Mouse (Mus musculus): Measurements from ENCODE around the gene Gm7534. TPM values are rescaled to one million over a fixed set of nuclear protein-coding genes. Genes with fewer than 3 reads are reported as not detected.

Gene Gm7534
- polyA plus RNA-seq, 1 experiment from 2014 or later, result not detected

- peak within 1 kb of the TSS; percentile 56; the same call in 1 of the 2 replicates for H3K27ac ChIP-seq
- H3K27me3 ChIP-seq (ENCODE audit: low read depth, poor library complexity, severe bottlenecking), result peaks cover 43% of the 10 kb centered on the region
- peak; percentile 52 for DNase-seq (ENCODE audit: low spot score)
- H3K36me3 ChIP-seq, result peaks cover 4% of the 10 kb centered on the region
- 2% methylated on average over 18 of the region's 18 CpGs for WGBS
- peak within 1 kb of the TSS; percentile 40 for H3K4me3 ChIP-seq
- H3K9me3 ChIP-seq (replicated peaks), result no peaks in the 10 kb centered on the region
- peaks cover 16% of the 10 kb centered on the region for H3K4me1 ChIP-seq
Measured at GRCm38 (mm10) chr4:134238279-134238651, 35.5 kb upstream of the Gm7534 start, which contains the start of gene Cnksr1. TSS of gene Cnksr1 (minus strand) at chr4:134238399.

GRCm38 (mm10) chr4:134237582-134238278 lies 34.9 kb upstream of the Gm7534 start:
- H3K36me3 ChIP-seq, result no peaks in the 10 kb centered on the region; the same call in 1 of the 2 replicates
- H3K27ac ChIP-seq, result peak overlapping the region; percentile 56; the same call in 1 of the 2 replicates
- WGBS, result 19% methylated on average over 19 of the region's 19 CpGs
- H3K9me3 ChIP-seq (replicated peaks), result no peaks in the 10 kb centered on the region
- DNase-seq (ENCODE audit: low spot score), result no peak
- peaks cover 16% of the 10 kb centered on the region for H3K4me1 ChIP-seq
- peak overlapping the region; percentile 40 for H3K4me3 ChIP-seq
- H3K27me3 ChIP-seq (ENCODE audit: low read depth, poor library complexity, severe bottlenecking), result peaks cover 47% of the 10 kb centered on the region

GRCm38 (mm10) chr4:134234876-134235275 lies 32.1 kb upstream of the Gm7534 start:
- 88% methylated on average over 5 of the region's 5 CpGs for WGBS
- Histone ChIP-seq H3K27me3 (ENCODE audit: low read depth, poor library complexity, severe bottlenecking) (peaks cover 50% of the 10 kb centered on the region), H3K27ac (no peak overlapping the region)

DNA sequence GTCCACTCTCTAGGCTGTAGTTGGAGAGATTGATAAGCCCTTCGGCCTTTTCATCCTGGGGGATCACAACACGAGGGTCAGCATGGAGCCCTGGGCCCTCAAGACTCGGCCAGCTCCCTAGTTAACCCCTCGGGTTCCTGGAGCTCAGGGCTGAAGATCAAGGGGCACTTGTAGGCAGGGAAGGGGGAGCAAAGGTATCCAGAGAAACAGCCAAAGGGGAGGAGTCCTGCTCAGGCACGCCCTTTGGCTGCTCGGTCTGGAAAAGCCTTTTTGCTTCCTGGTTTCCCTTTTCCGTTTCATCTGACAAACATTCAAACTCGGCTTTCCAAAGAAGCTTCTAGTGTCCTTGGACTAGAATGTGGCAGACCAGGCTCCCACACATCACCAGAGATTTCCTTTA lies 27.6 kb upstream of the Gm7534 start:
- WGBS, result 40% methylated on average over 8 of the region's 8 CpGs
- DNase-seq (ENCODE audit: low spot score), result no peak
- peaks cover 13% of the 10 kb centered on the region; the same call in 1 of the 2 replicates for H3K27me3 ChIP-seq (ENCODE audit: low read depth, poor library complexity, severe bottlenecking)
- no peak overlapping the region for H3K27ac ChIP-seq
- H3K36me3 ChIP-seq, result no peaks in the 10 kb centered on the region
- no peak overlapping the region for H3K4me3 ChIP-seq
- H3K4me1 ChIP-seq, result peaks cover 22% of the 10 kb centered on the region
- H3K9me3 ChIP-seq (replicated peaks), result no peaks in the 10 kb centered on the region

More at GRCm38 (mm10) chr4:134234876-134235275, 32.1 kb upstream of the Gm7534 start:
- no peaks in the 10 kb centered on the region for H3K9me3 ChIP-seq (replicated peaks)
- no peaks in the 10 kb centered on the region; the same call in 1 of the 2 replicates for H3K36me3 ChIP-seq
- peaks cover 23% of the 10 kb centered on the region for H3K4me1 ChIP-seq
- no peak for DNase-seq (ENCODE audit: low spot score)
- no peak overlapping the region for H3K4me3 ChIP-seq

DNA sequence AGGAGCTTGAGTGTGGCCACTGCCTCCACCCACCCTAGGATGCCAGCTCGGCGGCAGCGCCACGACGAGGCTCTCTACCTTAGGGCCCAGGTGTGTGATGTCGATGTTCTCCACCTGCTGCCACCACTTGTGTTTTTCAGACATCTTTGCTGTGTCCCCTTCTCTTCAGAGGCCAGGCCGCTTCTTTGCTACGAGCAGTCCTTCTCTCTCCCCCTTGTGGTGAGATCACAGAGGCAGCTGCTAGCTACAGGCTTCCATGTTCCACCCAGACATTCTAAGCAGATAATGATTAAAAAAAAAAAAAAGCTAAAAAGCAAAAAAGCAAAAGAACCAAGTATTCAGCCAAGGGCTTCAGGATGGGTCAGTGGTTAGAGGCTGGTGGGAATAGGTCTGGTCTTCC lies 24.4 kb upstream of the Gm7534 start, which contains the start of gene Catsper4:
TSS of gene Catsper4 (minus strand) at position 190 of the 400 bp plus-strand sequence.
- 65% methylated on average over 8 of the region's 8 CpGs for WGBS
- Histone ChIP-seq H3K4me3 (no peak within 1 kb of the TSS), H3K4me1 (peaks cover 22% of the 10 kb centered on the region), H3K36me3 (no peaks in the 10 kb centered on the region), H3K27ac (no peak within 1 kb of the TSS), H3K27me3 (ENCODE audit: low read depth, poor library complexity, severe bottlenecking) (no peaks in the 10 kb centered on the region), H3K9me3 (replicated peaks) (no peaks in the 10 kb centered on the region)
- no peak for DNase-seq (ENCODE audit: low spot score)

- 69% methylated on average over 11 of the region's 11 CpGs for WGBS
- DNase-seq (ENCODE audit: low spot score), result no peak
- no peaks in the 10 kb centered on the region for H3K36me3 ChIP-seq
- H3K9me3 ChIP-seq (replicated peaks), result no peaks in the 10 kb centered on the region
- peaks cover 1% of the 10 kb centered on the region; the same call in 1 of the 2 replicates for H3K4me1 ChIP-seq
- H3K4me3 ChIP-seq, result no peak overlapping the region
- H3K27me3 ChIP-seq (ENCODE audit: low read depth, poor library complexity, severe bottlenecking), result no peaks in the 10 kb centered on the region
- H3K27ac ChIP-seq, result no peak overlapping the region
Measured at GRCm38 (mm10) chr4:134222793-134223600, 20.2 kb upstream of the Gm7534 start.

DNA sequence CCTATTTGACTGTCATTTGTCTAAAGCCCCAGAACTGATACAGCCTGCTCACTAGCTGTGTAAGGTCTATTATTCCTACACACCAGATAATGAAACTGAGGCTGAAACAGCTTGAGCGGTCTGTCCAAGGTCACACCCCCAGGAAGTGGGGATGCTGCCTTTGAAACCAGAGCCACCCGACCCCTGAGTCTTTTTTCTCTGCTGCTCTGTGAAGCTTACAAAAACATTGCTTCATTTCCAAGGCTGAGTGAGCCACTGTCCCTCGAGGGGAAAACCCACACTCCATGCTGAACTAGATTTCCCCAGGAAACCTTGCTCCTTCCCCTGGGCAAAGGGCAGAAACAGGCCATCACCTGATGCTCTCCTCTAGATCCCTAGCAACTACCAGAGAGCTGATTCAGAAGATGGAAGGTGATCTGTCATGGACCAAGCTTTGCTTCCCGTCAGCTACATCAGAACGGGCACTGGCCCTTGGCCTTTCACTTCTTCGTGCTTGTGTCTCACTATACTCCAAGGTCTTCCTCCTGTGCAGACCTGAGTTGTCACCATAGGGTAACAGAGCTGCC lies 3.8 kb upstream of the Gm7534 start:
- 57% methylated on average over 6 of the region's 6 CpGs for WGBS
- Histone ChIP-seq H3K36me3 (no peaks in the 10 kb centered on the region), H3K27me3 (ENCODE audit: low read depth, poor library complexity, severe bottlenecking) (0 out of 2 replicates have a peak, but pooled peaks cover 8% of the 10 kb centered on the region), H3K9me3 (replicated peaks) (no peaks in the 10 kb centered on the region), H3K27ac (no peak overlapping the region), H3K4me3 (no peak overlapping the region), H3K4me1 (0 out of 2 replicates have a peak, but pooled peaks cover 3% of the 10 kb centered on the region)
- DNase-seq (ENCODE audit: low spot score), result no peak

DNA sequence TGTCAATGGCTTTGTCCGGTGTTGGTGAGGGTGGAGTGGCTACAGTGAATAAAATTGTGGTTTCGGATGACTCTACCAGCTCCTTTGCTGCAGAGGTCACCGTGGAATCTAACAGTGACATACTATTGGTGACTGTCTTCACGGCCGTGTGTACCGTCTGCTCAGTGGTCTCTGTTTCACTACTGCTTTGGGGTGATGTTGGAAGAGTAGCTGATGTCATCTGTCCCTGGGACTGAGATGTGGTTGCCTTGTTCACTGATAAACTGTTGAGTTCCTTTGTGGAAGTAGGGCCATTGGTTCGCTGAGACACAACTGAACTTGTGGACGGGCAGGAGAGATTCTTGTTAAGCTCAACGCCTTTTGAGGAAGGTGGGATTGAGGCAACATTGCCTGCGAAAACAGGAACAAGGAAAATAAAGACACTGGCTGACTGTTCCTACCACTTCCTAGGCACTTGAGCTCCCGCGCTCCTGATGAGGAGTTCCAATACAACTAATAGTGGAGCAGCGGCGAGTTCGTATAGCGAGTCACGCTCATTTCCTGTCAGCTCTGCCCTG lies 614 bp upstream of the Gm7534 start:
- Histone ChIP-seq H3K9me3 (replicated peaks) (no peaks in the 10 kb centered on the region), H3K27ac (no peak overlapping the region), H3K27me3 (ENCODE audit: low read depth, poor library complexity, severe bottlenecking) (0 out of 2 replicates have a peak, but pooled peaks cover under 1% of the 10 kb centered on the region), H3K4me1 (0 out of 2 replicates have a peak, but pooled peaks cover 3% of the 10 kb centered on the region), H3K36me3 (no peaks in the 10 kb centered on the region), H3K4me3 (no peak overlapping the region)
- no peak for DNase-seq (ENCODE audit: low spot score)
- WGBS, result 87% methylated on average over 17 of the region's 17 CpGs

DNA sequence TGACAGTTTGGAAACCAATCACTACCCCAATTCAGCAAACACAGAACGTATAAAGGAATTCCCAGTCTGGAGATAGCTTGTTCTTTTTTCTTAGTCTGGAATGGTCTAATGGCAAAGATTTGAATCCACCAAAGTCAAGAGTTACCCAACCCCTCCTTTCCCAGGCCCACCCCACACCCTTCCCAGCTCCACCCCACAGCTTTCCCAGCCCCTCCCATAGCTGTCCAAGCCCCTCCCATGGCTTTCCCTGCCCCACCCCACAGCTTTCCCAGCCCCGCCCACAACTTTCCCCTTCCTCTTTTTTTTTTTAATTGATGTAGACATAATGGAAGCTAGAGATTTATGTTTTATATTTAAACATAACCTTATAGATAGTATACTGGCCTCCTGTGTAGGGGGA lies 3.4 kb downstream of the Gm7534 start:
- whole genome bisulfite sequencing, result 81% methylated on average over 2 of the region's 2 CpGs
- H3K27me3 ChIP-seq (ENCODE audit: low read depth, poor library complexity, severe bottlenecking), result no peaks in the 10 kb centered on the region
- no peaks in the 10 kb centered on the region for H3K9me3 ChIP-seq (replicated peaks)
- H3K27ac ChIP-seq, result no peak overlapping the region
- no peak overlapping the region for H3K4me3 ChIP-seq
- H3K4me1 ChIP-seq, result no peaks in the 10 kb centered on the region
- no peak for DNase-seq (ENCODE audit: low spot score)
- no peaks in the 10 kb centered on the region for H3K36me3 ChIP-seq

DNA sequence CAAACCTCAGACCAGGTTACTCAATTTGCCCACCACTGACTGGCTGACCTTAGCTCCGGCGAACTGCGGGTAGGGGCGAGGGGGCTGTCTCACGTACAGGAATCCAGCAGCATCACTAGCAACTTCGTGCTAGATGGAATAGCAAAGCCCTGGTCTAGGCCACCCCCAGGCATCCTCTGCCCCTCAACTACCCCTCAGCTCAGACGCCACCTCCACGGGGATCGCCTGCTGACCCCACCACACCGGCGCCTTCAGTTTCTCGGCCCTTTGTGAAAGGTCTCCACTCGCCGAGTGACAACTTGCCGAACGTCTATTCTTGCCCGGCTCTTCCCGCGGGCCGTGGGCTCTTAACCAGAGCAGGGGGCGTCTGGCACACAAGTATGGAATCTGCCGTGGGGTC lies 16.5 kb downstream of the Gm7534 start:
- H3K36me3 ChIP-seq, result peaks cover 7% of the 10 kb centered on the region
- peak overlapping the region; percentile 91 for H3K27ac ChIP-seq
- WGBS, result 2% methylated on average over 22 of the region's 22 CpGs
- no peak for DNase-seq (ENCODE audit: low spot score)
- peak overlapping the region; percentile 86 for H3K4me3 ChIP-seq
- H3K27me3 ChIP-seq (ENCODE audit: low read depth, poor library complexity, severe bottlenecking), result no peaks in the 10 kb centered on the region
- H3K9me3 ChIP-seq (replicated peaks), result no peaks in the 10 kb centered on the region
- peaks cover 16% of the 10 kb centered on the region for H3K4me1 ChIP-seq

- Histone ChIP-seq H3K4me1 (peaks cover 21% of the 10 kb centered on the region), H3K9me3 (replicated peaks) (no peaks in the 10 kb centered on the region), H3K36me3 (peaks cover 14% of the 10 kb centered on the region), H3K27me3 (ENCODE audit: low read depth, poor library complexity, severe bottlenecking) (no peaks in the 10 kb centered on the region), H3K27ac (peak overlapping the region; percentile 91; the same call in 1 of the 2 replicates), H3K4me3 (peak overlapping the region; percentile 86)
- DNase-seq (ENCODE audit: low spot score), result no peak
- 84% methylated on average over 3 of the region's 3 CpGs for WGBS
Measured at GRCm38 (mm10) chr4:134185569-134185968, 17.2 kb downstream of the Gm7534 start.

GRCm38 (mm10) chr4:134183711-134184110 lies 19.1 kb downstream of the Gm7534 start:
- H3K4me3 ChIP-seq, result no peak overlapping the region
- H3K27me3 ChIP-seq (ENCODE audit: low read depth, poor library complexity, severe bottlenecking), result no peaks in the 10 kb centered on the region
- H3K9me3 ChIP-seq (replicated peaks), result no peaks in the 10 kb centered on the region
- no peak for DNase-seq (ENCODE audit: low spot score)
- H3K36me3 ChIP-seq, result peaks cover 15% of the 10 kb centered on the region
- 92% methylated on average over 3 of the region's 3 CpGs for WGBS
- no peak overlapping the region for H3K27ac ChIP-seq
- peaks cover 21% of the 10 kb centered on the region for H3K4me1 ChIP-seq

Measured in limb, embryonic 10.5 days (tissue).